Mouse (Mus musculus): Measurements from ENCODE around the gene Znrf1. TPM values are rescaled to one million over a fixed set of nuclear protein-coding genes. Genes with fewer than 3 reads are reported as not detected.

The Znrf1 gene
- polyA plus RNA-seq, 1 experiment from 2014 or later = 44.8 TPM

DNA sequence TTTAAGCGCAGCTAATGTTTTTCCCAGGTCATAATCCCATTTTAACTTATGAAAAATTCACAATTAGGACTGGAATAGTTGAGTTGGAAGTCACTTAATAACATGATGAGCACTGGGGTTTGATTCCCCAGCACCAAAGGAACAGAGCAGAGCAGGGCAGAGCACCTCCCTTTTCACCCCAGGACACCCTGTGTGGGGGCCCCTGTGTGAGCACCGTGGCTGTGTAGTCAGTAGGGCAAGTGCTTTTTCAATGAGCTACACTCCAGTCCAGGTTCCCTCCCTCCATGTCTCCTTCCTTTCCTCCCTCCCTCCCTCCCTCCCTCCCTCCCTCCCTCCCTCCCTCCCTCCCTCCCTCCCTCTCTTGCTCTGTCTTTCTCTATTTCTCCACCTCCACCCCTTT is 28.2 kb downstream of the Znrf1 start:
- peaks cover 24% of the 10 kb centered on the region; the same call in 1 of the 2 replicates for H3K4me1 ChIP-seq
- no peak overlapping the region for H3K4me3 ChIP-seq
- no peak for DNase-seq (ENCODE audit: low spot score)
- WGBS = 93% methylated on average over 2 of the region's 2 CpGs
- no peak overlapping the region for H3K27ac ChIP-seq
- no peaks in the 10 kb centered on the region for H3K9me3 ChIP-seq (replicated peaks)
- peaks cover 15% of the 10 kb centered on the region for H3K36me3 ChIP-seq
- H3K27me3 ChIP-seq (ENCODE audit: low read depth, poor library complexity, severe bottlenecking) = no peaks in the 10 kb centered on the region

DNA sequence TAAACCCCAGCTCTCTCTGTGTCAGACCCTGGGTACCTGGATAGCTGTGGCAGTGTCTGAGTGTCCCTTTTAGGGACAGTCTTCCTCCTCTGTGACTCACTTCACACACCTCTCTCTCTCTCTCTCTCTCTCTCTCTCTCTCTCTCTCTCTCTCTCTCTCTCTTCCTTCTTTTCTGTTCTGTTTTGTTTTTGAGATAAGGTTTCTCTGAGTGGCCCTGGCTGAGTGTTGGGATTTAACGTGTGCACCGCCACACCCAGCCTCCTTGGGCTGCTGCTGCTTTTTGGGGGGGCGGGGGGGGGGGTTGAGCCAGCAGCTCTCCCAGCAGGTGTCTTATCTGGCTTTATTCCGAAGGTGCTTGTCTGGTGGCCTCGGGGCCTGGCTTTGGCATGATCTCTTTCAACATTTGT is 29.9 kb downstream of the Znrf1 start:
- no peak for DNase-seq (ENCODE audit: low spot score)
- no peak overlapping the region for H3K27ac ChIP-seq
- peaks cover 21% of the 10 kb centered on the region; the same call in 1 of the 2 replicates for H3K4me1 ChIP-seq
- 59% methylated on average over 5 of the region's 5 CpGs for WGBS
- H3K9me3 ChIP-seq (replicated peaks) = no peaks in the 10 kb centered on the region
- H3K27me3 ChIP-seq (ENCODE audit: low read depth, poor library complexity, severe bottlenecking) = no peaks in the 10 kb centered on the region
- H3K36me3 ChIP-seq = peaks cover 15% of the 10 kb centered on the region
- no peak overlapping the region for H3K4me3 ChIP-seq

DNA sequence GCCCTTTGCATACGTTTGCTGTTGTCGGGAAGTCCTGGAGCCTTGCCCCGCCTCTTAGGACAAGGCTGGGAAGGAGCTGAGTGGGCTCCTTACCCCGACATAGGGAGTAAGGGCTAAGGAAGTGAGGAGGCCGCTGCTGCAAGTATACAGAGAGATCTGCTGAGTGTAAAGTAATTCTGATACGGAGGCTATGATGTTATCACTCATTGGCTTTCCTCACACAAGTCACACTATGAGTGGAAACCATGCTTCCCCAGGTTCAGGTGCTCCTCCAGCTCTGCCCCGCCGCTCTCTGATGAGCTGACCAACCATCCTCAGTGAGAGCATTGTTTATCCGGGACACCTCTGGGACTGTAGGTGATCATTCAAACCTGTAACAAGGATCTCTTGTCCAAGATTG is 30.4 kb downstream of the Znrf1 start:
- peaks cover 21% of the 10 kb centered on the region; the same call in 1 of the 2 replicates for H3K4me1 ChIP-seq

DNA sequence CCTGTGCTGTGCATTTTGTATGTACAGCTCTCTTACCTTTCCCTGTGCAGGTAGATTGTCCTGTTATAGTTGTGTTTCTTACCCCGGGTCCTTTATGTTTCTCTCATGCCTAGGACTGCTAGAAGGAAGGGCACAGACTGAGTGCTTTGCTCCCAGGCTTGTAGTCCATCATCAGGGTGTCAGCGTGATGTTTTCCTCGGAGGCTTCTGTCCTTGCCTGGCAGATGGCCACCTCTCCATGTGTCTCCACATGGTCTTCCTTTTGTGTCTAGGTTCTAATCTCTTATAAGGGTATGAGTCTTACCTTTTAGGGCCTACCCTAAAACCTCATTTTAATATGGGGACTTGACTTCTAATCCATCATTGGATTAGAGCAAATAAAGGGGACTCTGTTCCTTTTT is 31.7 kb downstream of the Znrf1 start:
- Histone ChIP-seq H3K36me3 (peaks cover 12% of the 10 kb centered on the region; the same call in 1 of the 2 replicates), H3K9me3 (replicated peaks) (no peaks in the 10 kb centered on the region), H3K4me1 (peaks cover 31% of the 10 kb centered on the region), H3K4me3 (no peak overlapping the region), H3K27me3 (ENCODE audit: low read depth, poor library complexity, severe bottlenecking) (no peaks in the 10 kb centered on the region), H3K27ac (no peak overlapping the region)
- WGBS = 54% methylated on average over 3 of the region's 3 CpGs
- no peak for DNase-seq (ENCODE audit: low spot score)

More for the DNA sequence above, 30.4 kb downstream of the Znrf1 start:
- Histone ChIP-seq H3K27me3 (ENCODE audit: low read depth, poor library complexity, severe bottlenecking) (no peaks in the 10 kb centered on the region), H3K27ac (no peak overlapping the region), H3K9me3 (replicated peaks) (no peaks in the 10 kb centered on the region), H3K4me3 (no peak overlapping the region), H3K36me3 (peaks cover 15% of the 10 kb centered on the region; the same call in 1 of the 2 replicates)
- no peak for DNase-seq (ENCODE audit: low spot score)
- WGBS = 79% methylated on average over 9 of the region's 9 CpGs

DNA sequence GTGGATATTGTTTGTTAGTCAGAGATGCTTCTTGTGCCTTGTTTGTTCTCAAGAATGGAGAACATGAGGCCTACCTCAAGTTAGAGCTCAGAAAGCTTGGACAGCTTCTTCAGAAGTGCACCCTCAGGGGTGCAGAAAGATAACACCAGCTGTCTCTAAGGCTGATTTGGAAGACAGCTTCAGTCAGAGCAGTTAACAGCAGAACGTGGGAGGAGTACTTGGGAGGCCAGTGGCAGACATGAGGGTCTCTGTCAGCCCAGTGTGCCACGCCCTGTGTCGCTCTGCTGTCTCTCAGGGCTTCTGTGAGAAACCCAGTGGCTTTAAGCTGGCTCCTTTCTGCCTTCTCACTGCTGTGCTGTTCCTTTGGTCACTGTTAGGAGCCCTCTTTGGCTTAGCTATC is 32.1 kb downstream of the Znrf1 start:
- no peak overlapping the region for H3K4me3 ChIP-seq
- no peak for DNase-seq (ENCODE audit: low spot score)
- WGBS = 40% methylated on average over 3 of the region's 3 CpGs
- no peaks in the 10 kb centered on the region for H3K9me3 ChIP-seq (replicated peaks)
- H3K36me3 ChIP-seq = peaks cover 12% of the 10 kb centered on the region; the same call in 1 of the 2 replicates
- H3K27me3 ChIP-seq (ENCODE audit: low read depth, poor library complexity, severe bottlenecking) = no peaks in the 10 kb centered on the region
- no peak overlapping the region for H3K27ac ChIP-seq
- peaks cover 32% of the 10 kb centered on the region for H3K4me1 ChIP-seq

DNA sequence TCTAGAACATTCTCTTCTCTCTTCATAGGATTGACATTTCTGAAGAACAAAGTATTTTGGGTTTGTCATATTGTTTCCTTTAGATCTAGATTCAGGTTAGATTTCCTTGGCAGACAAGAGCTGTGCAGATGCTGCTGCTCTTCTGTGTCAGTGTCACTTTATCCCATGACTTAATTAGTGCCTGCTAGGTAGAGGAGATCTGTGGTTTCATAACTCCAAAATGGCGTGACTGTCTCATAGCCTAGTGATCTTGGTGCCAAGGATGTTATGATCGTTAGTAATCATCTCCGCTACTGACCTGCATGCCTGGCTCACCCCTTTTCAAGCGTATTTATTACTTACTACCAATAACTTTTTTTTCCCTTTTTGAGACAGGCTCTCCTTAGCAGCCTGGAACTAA is 34.0 kb downstream of the Znrf1 start:
- Histone ChIP-seq H3K9me3 (replicated peaks) (no peaks in the 10 kb centered on the region), H3K27me3 (ENCODE audit: low read depth, poor library complexity, severe bottlenecking) (no peaks in the 10 kb centered on the region), H3K36me3 (peaks cover 15% of the 10 kb centered on the region), H3K27ac (no peak overlapping the region), H3K4me3 (no peak overlapping the region), H3K4me1 (peaks cover 37% of the 10 kb centered on the region)
- DNase-seq (ENCODE audit: low spot score) = no peak
- WGBS = 91% methylated on average over 4 of the region's 4 CpGs

DNA sequence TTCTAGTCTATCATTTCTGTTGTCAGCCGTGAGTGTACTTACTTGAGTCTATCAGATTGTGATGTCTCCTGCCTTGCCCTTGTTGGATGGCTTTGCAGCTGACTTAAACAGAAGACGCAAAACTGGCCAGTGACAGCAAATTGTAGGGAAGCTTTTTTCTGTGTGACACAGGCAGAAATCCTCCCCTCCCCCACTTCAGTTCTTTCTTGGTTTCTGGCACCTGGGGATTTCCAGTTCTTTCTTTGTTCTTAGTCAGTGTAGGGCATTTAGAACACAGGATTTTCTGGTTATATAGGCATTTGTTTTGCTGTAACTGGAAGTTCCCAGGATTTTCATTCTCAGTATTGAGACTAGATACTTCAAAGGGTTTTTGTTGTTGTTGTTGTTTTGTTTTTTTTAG is 34.5 kb downstream of the Znrf1 start:
- Histone ChIP-seq H3K9me3 (replicated peaks) (no peaks in the 10 kb centered on the region), H3K4me1 (peaks cover 36% of the 10 kb centered on the region), H3K36me3 (peaks cover 20% of the 10 kb centered on the region), H3K27ac (no peak overlapping the region), H3K4me3 (no peak overlapping the region), H3K27me3 (ENCODE audit: low read depth, poor library complexity, severe bottlenecking) (no peaks in the 10 kb centered on the region)
- DNase-seq (ENCODE audit: low spot score) = no peak
- 91% methylated on average over 2 of the region's 2 CpGs for WGBS

DNA sequence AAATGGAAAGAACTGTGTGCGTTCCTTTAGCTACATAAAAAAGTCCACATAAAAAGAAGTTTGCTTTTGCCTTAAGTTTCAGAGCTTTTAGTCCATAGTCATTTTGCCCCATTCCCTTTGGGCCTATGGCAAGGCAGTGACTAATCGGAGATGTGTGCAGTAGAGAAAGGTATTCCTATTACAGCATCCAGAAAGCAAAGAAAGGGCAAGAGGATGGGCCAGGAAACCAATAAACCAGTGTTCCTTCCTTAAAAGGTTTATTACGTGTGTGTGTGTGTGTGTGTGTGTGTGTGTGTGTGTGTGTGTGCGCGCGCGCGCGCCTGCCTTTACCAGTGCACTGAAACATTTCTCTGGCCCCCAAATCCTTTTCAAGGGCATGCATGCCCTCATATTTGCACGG is 35.8 kb downstream of the Znrf1 start:
- Histone ChIP-seq H3K27me3 (ENCODE audit: low read depth, poor library complexity, severe bottlenecking) (no peaks in the 10 kb centered on the region), H3K4me1 (peaks cover 25% of the 10 kb centered on the region), H3K4me3 (no peak overlapping the region), H3K27ac (no peak overlapping the region), H3K36me3 (peaks cover 29% of the 10 kb centered on the region), H3K9me3 (replicated peaks) (no peaks in the 10 kb centered on the region)
- DNase-seq (ENCODE audit: low spot score) = no peak
- WGBS = 89% methylated on average over 10 of the region's 10 CpGs

DNA sequence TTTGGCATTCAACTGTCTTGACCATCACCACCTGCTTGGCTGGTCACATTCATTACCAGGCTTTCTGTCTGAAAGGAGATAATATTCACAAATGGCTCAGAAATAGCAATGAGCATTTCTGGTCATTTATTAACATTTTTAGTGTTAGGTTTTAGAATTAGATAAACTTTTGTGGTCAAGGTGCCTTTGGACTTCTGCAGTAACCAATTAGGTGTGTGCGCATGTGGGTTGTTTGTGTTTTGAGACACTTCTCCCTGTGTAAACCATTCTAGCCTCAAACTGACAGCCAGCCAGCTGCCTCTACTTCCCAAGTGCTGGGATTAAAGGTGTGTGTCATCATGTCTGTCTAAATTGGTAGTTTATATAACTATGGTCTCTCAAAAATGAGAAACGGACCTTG is 36.5 kb downstream of the Znrf1 start:
- WGBS = 95% methylated on average over 2 of the region's 2 CpGs
- H3K4me3 ChIP-seq = no peak overlapping the region
- no peak for DNase-seq (ENCODE audit: low spot score)
- H3K27ac ChIP-seq = no peak overlapping the region
- peaks cover 36% of the 10 kb centered on the region for H3K36me3 ChIP-seq
- H3K9me3 ChIP-seq (replicated peaks) = no peaks in the 10 kb centered on the region
- H3K4me1 ChIP-seq = peaks cover 24% of the 10 kb centered on the region
- no peaks in the 10 kb centered on the region for H3K27me3 ChIP-seq (ENCODE audit: low read depth, poor library complexity, severe bottlenecking)

DNA sequence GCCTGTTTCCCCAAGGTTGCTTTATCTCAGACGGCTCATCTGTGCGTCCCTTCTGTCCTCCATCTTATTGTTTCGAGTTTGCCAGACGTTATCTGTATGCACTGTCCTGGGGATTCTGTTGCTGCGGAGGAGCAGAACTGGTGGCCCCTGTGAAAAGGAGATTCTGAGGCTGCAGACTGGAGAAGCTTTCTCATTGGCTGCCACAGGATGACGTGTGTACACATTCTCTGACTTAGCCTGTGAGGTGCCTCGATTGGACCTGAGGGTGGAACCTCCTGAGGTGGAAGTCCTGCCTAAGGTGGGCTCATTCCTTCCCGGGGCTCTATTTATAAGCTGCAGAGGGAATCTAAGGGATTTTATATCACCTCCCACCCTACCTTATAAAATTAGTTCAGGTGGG is 37.7 kb downstream of the Znrf1 start:
- no peak overlapping the region for H3K4me3 ChIP-seq
- H3K27ac ChIP-seq = no peak overlapping the region
- H3K36me3 ChIP-seq = peaks cover 47% of the 10 kb centered on the region
- H3K27me3 ChIP-seq (ENCODE audit: low read depth, poor library complexity, severe bottlenecking) = no peaks in the 10 kb centered on the region
- DNase-seq (ENCODE audit: low spot score) = no peak
- WGBS = 39% methylated on average over 8 of the region's 8 CpGs
- peaks cover 17% of the 10 kb centered on the region for H3K4me1 ChIP-seq
- H3K9me3 ChIP-seq (replicated peaks) = no peaks in the 10 kb centered on the region

DNA sequence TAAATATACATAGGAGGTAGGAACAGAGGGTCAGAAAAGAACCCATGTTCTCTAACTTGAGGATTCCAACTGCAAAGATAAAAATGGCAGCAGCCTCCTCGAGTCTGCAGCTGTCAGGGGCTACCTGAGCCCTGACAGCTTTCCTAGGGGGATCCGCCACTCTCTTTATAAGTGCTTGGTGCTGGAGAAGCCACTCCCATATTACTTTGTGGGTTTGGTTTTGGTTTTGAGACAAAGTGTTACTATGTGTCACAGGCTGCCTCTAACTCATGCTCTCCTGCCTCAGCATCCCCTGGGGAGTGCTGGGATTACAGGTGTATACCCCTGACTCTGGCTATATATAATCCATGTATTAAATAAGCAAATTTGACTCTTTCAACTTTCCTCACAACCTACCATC is 38.1 kb downstream of the Znrf1 start:
- peaks cover 52% of the 10 kb centered on the region for H3K36me3 ChIP-seq
- WGBS = 89% methylated on average over 2 of the region's 2 CpGs
- H3K9me3 ChIP-seq (replicated peaks) = no peaks in the 10 kb centered on the region
- no peaks in the 10 kb centered on the region for H3K27me3 ChIP-seq (ENCODE audit: low read depth, poor library complexity, severe bottlenecking)
- no peak for DNase-seq (ENCODE audit: low spot score)
- no peak overlapping the region for H3K27ac ChIP-seq
- H3K4me1 ChIP-seq = peaks cover 17% of the 10 kb centered on the region
- H3K4me3 ChIP-seq = no peak overlapping the region

DNA sequence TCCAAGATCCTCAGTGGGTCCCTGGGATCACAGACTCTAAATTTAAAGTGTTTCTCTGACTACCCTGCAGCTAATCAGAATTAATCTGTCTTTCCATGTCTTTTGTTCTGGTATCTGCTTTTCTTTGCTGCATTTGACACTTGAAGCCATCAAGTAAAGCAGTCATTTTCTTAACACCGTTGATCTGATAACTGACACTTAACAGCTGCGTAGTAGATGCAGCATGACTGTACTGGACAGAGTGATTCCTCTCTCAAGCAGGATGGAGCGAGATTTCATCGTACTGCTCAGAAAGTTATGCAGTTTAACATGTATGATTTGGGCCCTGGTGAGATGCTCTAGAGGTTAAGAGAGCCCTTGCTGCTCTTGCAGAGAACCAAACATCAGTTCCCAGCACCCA is 39.6 kb downstream of the Znrf1 start:
- H3K36me3 ChIP-seq = peaks cover 61% of the 10 kb centered on the region
- no peak overlapping the region for H3K4me3 ChIP-seq
- peaks cover 17% of the 10 kb centered on the region for H3K4me1 ChIP-seq
- no peak overlapping the region for H3K27ac ChIP-seq
- WGBS = 98% methylated on average over 4 of the region's 4 CpGs
- H3K9me3 ChIP-seq (replicated peaks) = no peaks in the 10 kb centered on the region
- DNase-seq (ENCODE audit: low spot score) = no peak
- H3K27me3 ChIP-seq (ENCODE audit: low read depth, poor library complexity, severe bottlenecking) = no peaks in the 10 kb centered on the region

DNA sequence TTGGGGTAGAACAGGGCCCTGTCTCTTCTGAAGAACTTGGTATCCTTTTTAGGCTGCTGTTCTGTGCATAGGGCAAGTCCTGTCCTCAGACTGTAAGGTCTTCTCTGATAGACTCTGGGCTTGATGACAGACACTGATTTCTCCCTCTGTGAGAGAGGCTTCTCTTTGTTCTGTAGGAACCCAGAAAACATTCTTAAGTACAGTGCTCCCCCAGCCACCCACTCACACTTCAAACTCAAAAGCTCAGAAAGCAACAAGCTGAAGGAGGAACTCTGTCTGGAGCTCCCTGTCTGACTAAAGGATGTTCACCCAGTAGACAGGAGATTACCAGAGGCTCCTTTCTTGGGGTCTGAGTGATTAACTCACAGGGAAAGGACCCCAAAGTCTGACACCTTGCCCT is 40.6 kb downstream of the Znrf1 start:
- Histone ChIP-seq H3K9me3 (replicated peaks) (no peaks in the 10 kb centered on the region), H3K27ac (no peak overlapping the region), H3K27me3 (ENCODE audit: low read depth, poor library complexity, severe bottlenecking) (no peaks in the 10 kb centered on the region), H3K36me3 (peaks cover 68% of the 10 kb centered on the region), H3K4me3 (no peak overlapping the region), H3K4me1 (peaks cover 17% of the 10 kb centered on the region)
- no peak for DNase-seq (ENCODE audit: low spot score)

DNA sequence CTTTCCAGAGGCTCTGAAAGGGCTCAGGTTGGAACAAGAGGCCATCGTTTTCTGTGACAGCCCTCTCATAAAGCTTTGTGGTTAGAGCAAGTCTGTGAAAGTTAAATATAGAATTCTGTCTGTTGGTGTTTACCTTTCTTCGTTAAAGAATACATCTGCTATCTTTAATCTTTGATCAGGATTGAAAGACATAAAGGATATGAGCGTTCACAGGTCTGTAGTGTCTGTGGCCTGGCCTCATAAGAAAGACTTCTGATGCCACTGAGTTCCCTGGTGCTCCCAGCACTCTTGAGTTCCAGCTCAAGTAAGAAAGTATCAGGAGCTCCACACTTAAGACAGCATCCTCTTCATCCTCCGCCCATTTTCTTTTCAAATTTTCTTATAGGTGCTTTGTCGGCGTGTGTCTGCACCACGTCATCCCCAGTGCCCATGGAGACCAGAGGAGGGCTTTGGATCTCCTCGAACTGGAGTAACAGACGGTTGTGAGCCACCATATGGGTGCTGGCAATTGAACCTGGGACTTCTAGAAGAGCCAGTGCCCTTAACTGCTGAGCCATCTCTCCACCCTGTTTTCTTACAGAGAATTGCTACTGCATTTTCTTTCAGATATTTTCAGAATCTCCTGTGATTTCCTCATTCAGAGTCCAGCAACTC is 42.1 kb downstream of the Znrf1 start:
- Histone ChIP-seq H3K27me3 (ENCODE audit: low read depth, poor library complexity, severe bottlenecking) (no peaks in the 10 kb centered on the region), H3K9me3 (replicated peaks) (no peaks in the 10 kb centered on the region), H3K27ac (no peak overlapping the region), H3K36me3 (peaks cover 77% of the 10 kb centered on the region), H3K4me1 (peaks cover 5% of the 10 kb centered on the region; the same call in 1 of the 2 replicates), H3K4me3 (no peak overlapping the region)
- WGBS = 90% methylated on average over 9 of the region's 9 CpGs
- DNase-seq (ENCODE audit: low spot score) = no peak

All from limb, embryonic 10.5 days (tissue).